Mouse (Mus musculus) MEL (cell line): ENCODE measurements around the gene Sez6l2. TPM values are rescaled to one million over a fixed set of nuclear protein-coding genes. Genes with fewer than 3 reads are reported as not detected.
A peak's percentile ranks its signal among the peaks of the same experiment; 100 is the strongest.

Experiments
- DNase-seq: peaks from one replicate; pipeline ENCODE4 v3.0.0; 2011; ENCODE audit warnings: low read depth, low spot score
- H3K27ac ChIP-seq: 2 replicates; pipeline ENCODE4 v1.5.1; 2012; ENCODE audit warnings: low read depth, mild to moderate bottlenecking, control low read depth, low read length, moderate library complexity; ENCODE audit not compliant: control insufficient read depth
- H3K27me3 ChIP-seq, 2 experiments: fragments of 150-350 bp in 1 of 2; sonication (generic) in 1 of 2; 2 replicates each; pipeline ENCODE4 v1.6.1; 2012; ENCODE audit warnings: low read length in 2 of 2, mild to moderate bottlenecking in 2 of 2, improper control_type of control experiment in 1 of 2, moderate library complexity in 1 of 2; ENCODE audit not compliant: insufficient read depth in 2 of 2, control insufficient read depth in 1 of 2
- H3K36me3 ChIP-seq, 2 experiments: 2 replicates each; pipeline ENCODE4 v1.6.1; 2012 to 2014; ENCODE audit warnings: low read length in 2 of 2, improper control_type of control experiment in 1 of 2, inconsistent platforms in 1 of 2, mild to moderate bottlenecking in 1 of 2; ENCODE audit not compliant: insufficient read depth in 2 of 2, control insufficient read depth in 1 of 2
- H3K4me1 ChIP-seq, 2 experiments: fragments of 150-350 bp in 1 of 2; sonication (generic) in 1 of 2; 2 replicates each; pipeline ENCODE4 v1.6.1; 2012; ENCODE audit warnings: low read length in 2 of 2, improper control_type of control experiment in 1 of 2, mild to moderate bottlenecking in 1 of 2; ENCODE audit not compliant: insufficient read depth in 2 of 2, control insufficient read depth in 1 of 2
- H3K4me3 ChIP-seq, 2 experiments: fragments of 150-350 bp in 1 of 2; sonication (generic) in 1 of 2; 2 replicates each; pipeline ENCODE4 v1.5.1; 2012; ENCODE audit warnings: low read depth in 2 of 2, low read length in 2 of 2, mild to moderate bottlenecking in 2 of 2, moderate library complexity in 2 of 2, control low read depth in 1 of 2, improper control_type of control experiment in 1 of 2; ENCODE audit not compliant: control insufficient read depth in 1 of 2, insufficient read depth in 1 of 2
- H3K79me2 ChIP-seq: 2 replicates; pipeline ENCODE4 v1.6.1; 2012; ENCODE audit warnings: mild to moderate bottlenecking, low read length, moderate library complexity; ENCODE audit not compliant: control insufficient read depth, poor library complexity, insufficient read depth
- H3K9ac ChIP-seq: 2 replicates; pipeline ENCODE4 v1.6.1; 2012; ENCODE audit warnings: low read depth, mild to moderate bottlenecking, control low read depth, low read length, moderate library complexity; ENCODE audit not compliant: control insufficient read depth, poor library complexity, severe bottlenecking
- H3K9me3 ChIP-seq: fragments of 150-350 bp; sonication (generic); replicated peaks from 2 replicates; pipeline ENCODE4 v1.6.1; 2012; ENCODE audit warnings: mild to moderate bottlenecking, low read length, improper control_type of control experiment, moderate library complexity; ENCODE audit not compliant: insufficient read depth
- BHLHE40 ChIP-seq: IDR thresholded peaks from 2 replicates; pipeline ENCODE4 v1.6.1; 2012; ENCODE audit warnings: low read depth, mild to moderate bottlenecking, inconsistent platforms, low read length, improper control_type of control experiment, borderline replicate concordance
- CHD1 ChIP-seq: IDR thresholded peaks from 2 replicates; pipeline ENCODE4 v1.6.1; 2012; ENCODE audit warnings: low read depth, mild to moderate bottlenecking, inconsistent platforms, low read length, improper control_type of control experiment
- CHD2 ChIP-seq: IDR thresholded peaks from 2 replicates; pipeline ENCODE4 v1.6.1; 2011; ENCODE audit warnings: low read length, improper control_type of control experiment
- CTCF ChIP-seq, 3 experiments: IDR thresholded peaks in 2 of 3; conservative IDR thresholded peaks in 1 of 3; 2 replicates each; pipeline ENCODE4 v1.5.1; 2011 to 2012; ENCODE audit warnings: low read length in 3 of 3, low read depth in 2 of 3, mild to moderate bottlenecking in 2 of 3, improper control_type of control experiment in 1 of 3, inconsistent platforms in 1 of 3, mixed read lengths in 1 of 3, moderate library complexity in 1 of 3; ENCODE audit not compliant: control insufficient read depth in 1 of 3, insufficient read depth in 1 of 3, poor library complexity in 1 of 3, severe bottlenecking in 1 of 3
- E2F4 ChIP-seq: IDR thresholded peaks from 2 replicates; pipeline ENCODE4 v1.6.1; 2011; ENCODE audit warnings: low read depth, low read length, improper control_type of control experiment, borderline replicate concordance
- ELF1 ChIP-seq: IDR thresholded peaks from 2 replicates; pipeline ENCODE4 v1.6.1; 2014; ENCODE audit warnings: low read depth, mild to moderate bottlenecking, inconsistent platforms, low read length, improper control_type of control experiment, moderate library complexity
- EP300 ChIP-seq, 2 experiments: IDR thresholded peaks; 2 replicates each; pipeline ENCODE4 v1.6.1; 2011; ENCODE audit warnings: improper control_type of control experiment in 2 of 2, low read length in 2 of 2, low read depth in 1 of 2, mild to moderate bottlenecking in 1 of 2
- ETS1 ChIP-seq: IDR thresholded peaks from 2 replicates; pipeline ENCODE4 v1.6.1; 2012; ENCODE audit warnings: low read depth, mild to moderate bottlenecking, inconsistent platforms, low read length, improper control_type of control experiment, moderate library complexity
- GABPA ChIP-seq: IDR thresholded peaks from 2 replicates; pipeline ENCODE4 v1.6.1; 2012; ENCODE audit warnings: low read depth, mild to moderate bottlenecking, inconsistent platforms, low read length, improper control_type of control experiment, moderate library complexity
- GATA1 ChIP-seq: IDR thresholded peaks from 2 replicates; pipeline ENCODE4 v1.6.1; 2011; ENCODE audit warnings: low read depth, low read length, improper control_type of control experiment
- HCFC1 ChIP-seq: IDR thresholded peaks from 2 replicates; pipeline ENCODE4 v1.6.1; 2012; ENCODE audit warnings: low read depth, mild to moderate bottlenecking, inconsistent platforms, low read length, improper control_type of control experiment, moderate library complexity
- JUND ChIP-seq: IDR thresholded peaks from 2 replicates; pipeline ENCODE4 v1.6.1; 2011; ENCODE audit warnings: low read depth, mild to moderate bottlenecking, improper control_type of control experiment, low read length
- KAT2A ChIP-seq: conservative IDR thresholded peaks from 2 replicates; pipeline ENCODE4 v1.6.1; 2012; ENCODE audit warnings: low read depth, low read length, improper control_type of control experiment, inconsistent platforms
- MAFK ChIP-seq: IDR thresholded peaks from 2 replicates; pipeline ENCODE4 v1.6.1; 2011; ENCODE audit warnings: low read depth, mild to moderate bottlenecking, low read length, improper control_type of control experiment, borderline replicate concordance
- MAZ ChIP-seq: IDR thresholded peaks from 2 replicates; pipeline ENCODE4 v1.6.1; 2012; ENCODE audit warnings: low read depth, mild to moderate bottlenecking, inconsistent platforms, low read length, improper control_type of control experiment
- MEF2A ChIP-seq: IDR thresholded peaks from 2 replicates; pipeline ENCODE4 v1.6.1; 2014; ENCODE audit warnings: low read depth, mild to moderate bottlenecking, inconsistent platforms, low read length, improper control_type of control experiment; ENCODE audit not compliant: poor library complexity, insufficient replicate concordance, severe bottlenecking; ENCODE audit errors: extremely low read depth
- MXI1 ChIP-seq: IDR thresholded peaks from 2 replicates; pipeline ENCODE4 v1.6.1; 2011; ENCODE audit warnings: mild to moderate bottlenecking, low read depth, low read length, improper control_type of control experiment
- MYB ChIP-seq: IDR thresholded peaks from 2 replicates; pipeline ENCODE4 v1.6.1; 2011; ENCODE audit warnings: mild to moderate bottlenecking, low read depth, low read length, improper control_type of control experiment
- MYC ChIP-seq: IDR thresholded peaks from 2 replicates; pipeline ENCODE4 v1.6.1; 2011; ENCODE audit warnings: low read depth, mild to moderate bottlenecking, low read length, improper control_type of control experiment, moderate library complexity
- NRF1 ChIP-seq: IDR thresholded peaks from 2 replicates; pipeline ENCODE4 v1.6.1; 2014; ENCODE audit warnings: low read depth, mild to moderate bottlenecking, inconsistent platforms, low read length, improper control_type of control experiment, moderate library complexity; ENCODE audit not compliant: poor library complexity, insufficient read depth, severe bottlenecking
- POLR2A ChIP-seq, 2 experiments: IDR thresholded peaks; 2 replicates each; pipeline ENCODE4 v1.6.1; 2011 to 2012; ENCODE audit warnings: low read length in 2 of 2, mild to moderate bottlenecking in 2 of 2, control low read depth in 1 of 2, improper control_type of control experiment in 1 of 2, low read depth in 1 of 2, moderate library complexity in 1 of 2; ENCODE audit not compliant: control insufficient read depth in 1 of 2, insufficient read depth in 1 of 2, poor library complexity in 1 of 2
- POLR2AphosphoS2 ChIP-seq: IDR thresholded peaks from 2 replicates; pipeline ENCODE4 v1.6.1; 2011; ENCODE audit warnings: low read length, improper control_type of control experiment
- POLR2AphosphoS5 ChIP-seq: IDR thresholded peaks from 2 replicates; pipeline ENCODE4 v1.6.1; 2012; ENCODE audit warnings: low read depth, borderline replicate concordance, mild to moderate bottlenecking, inconsistent platforms, low read length, moderate library complexity, mixed read lengths
- RAD21 ChIP-seq: IDR thresholded peaks from 2 replicates; pipeline ENCODE4 v1.6.1; 2011; ENCODE audit warnings: mild to moderate bottlenecking, low read depth, low read length, improper control_type of control experiment
- RCOR1 ChIP-seq: IDR thresholded peaks from 2 replicates; pipeline ENCODE4 v1.6.1; 2012; ENCODE audit warnings: low read depth, mild to moderate bottlenecking, inconsistent platforms, low read length, improper control_type of control experiment
- SIN3A ChIP-seq: IDR thresholded peaks from 2 replicates; pipeline ENCODE4 v1.6.1; 2012; ENCODE audit warnings: low read length, improper control_type of control experiment, inconsistent platforms
- SMC3 ChIP-seq: IDR thresholded peaks from 2 replicates; pipeline ENCODE4 v1.6.1; 2011; ENCODE audit warnings: low read depth, low read length, improper control_type of control experiment
- TBP ChIP-seq: IDR thresholded peaks from 2 replicates; pipeline ENCODE4 v1.8.0; 2011; ENCODE audit warnings: low read depth, low read length, improper control_type of control experiment
- TCF12 ChIP-seq: IDR thresholded peaks from 2 replicates; pipeline ENCODE4 v1.6.1; 2014; ENCODE audit warnings: low read depth, mild to moderate bottlenecking, inconsistent platforms, low read length, improper control_type of control experiment, moderate library complexity
- UBTF ChIP-seq: IDR thresholded peaks from 2 replicates; pipeline ENCODE4 v1.6.1; 2012; ENCODE audit warnings: low read depth, mild to moderate bottlenecking, inconsistent platforms, low read length, improper control_type of control experiment, moderate library complexity, borderline replicate concordance; ENCODE audit not compliant: insufficient read depth
- USF1 ChIP-seq: IDR thresholded peaks from 2 replicates; pipeline ENCODE4 v1.6.1; 2014; ENCODE audit warnings: low read depth, mild to moderate bottlenecking, inconsistent platforms, low read length, improper control_type of control experiment, moderate library complexity
- USF2 ChIP-seq, 2 experiments: IDR thresholded peaks; 2 replicates each; pipeline ENCODE4 v1.6.1; 2011 to 2012; ENCODE audit warnings: improper control_type of control experiment in 2 of 2, low read length in 2 of 2, borderline replicate concordance in 1 of 2, inconsistent platforms in 1 of 2, low read depth in 1 of 2, mild to moderate bottlenecking in 1 of 2; ENCODE audit not compliant: insufficient read depth in 1 of 2
- ZC3H11A ChIP-seq: IDR thresholded peaks from 2 replicates; pipeline ENCODE4 v1.6.1; 2012; ENCODE audit warnings: low read depth, mild to moderate bottlenecking, inconsistent platforms, low read length, improper control_type of control experiment
- ZKSCAN1 ChIP-seq: IDR thresholded peaks from 2 replicates; pipeline ENCODE4 v1.6.1; 2012; ENCODE audit warnings: low read depth, mild to moderate bottlenecking, inconsistent platforms, low read length, improper control_type of control experiment, moderate library complexity
- ZMIZ1 ChIP-seq: IDR thresholded peaks from 2 replicates; pipeline ENCODE4 v1.6.1; 2012; ENCODE audit warnings: low read depth, mild to moderate bottlenecking, inconsistent platforms, low read length, improper control_type of control experiment, moderate library complexity
- ZNF384 ChIP-seq: IDR thresholded peaks from 2 replicates; pipeline ENCODE4 v1.6.1; 2012; ENCODE audit warnings: low read depth, mild to moderate bottlenecking, inconsistent platforms, low read length, improper control_type of control experiment
- polyA plus RNA-seq, 2 experiments: library from polyadenylated mRNA; stranded (reverse) in 1 of 2; unstranded in 1 of 2; fragments of >175 nt in 1 of 2; fragments of >200 nt in 1 of 2; gene quantifications; 2 replicates each; pipeline versions ENCODE4 v1.2.1 to v1.2.4; 2012; ENCODE audit warnings: low replicate concordance in 2 of 2, low read depth in 1 of 2; ENCODE audit not compliant: insufficient read length in 2 of 2, insufficient read depth in 1 of 2, missing spikeins in 1 of 2
- total RNA-seq: library from RNA; depleted of rRNA; stranded (reverse); fragments of 300-350 nt; gene quantifications from 2 replicates; pipeline ENCODE4 v1.2.3, GENCODE M21; 2012

Gene Sez6l2
- total and polyA plus RNA-seq, 3 experiments = 2.0 to 6.1 TPM; not detected in 1

GRCm38 (mm10) chr7:127004122-127004875, 53.9 kb downstream of the Sez6l2 start:
- H3K4me1 ChIP-seq = peaks cover 11 to 27% of the 10 kb centered on the region in 2 experiments
- no peaks in the 10 kb centered on the region for H3K9me3 ChIP-seq
- peaks cover 0 to 19% of the 10 kb centered on the region in 2 experiments; a peak in 2 of 4 replicates for H3K36me3 ChIP-seq
- no peaks in the 10 kb centered on the region for H3K27me3 ChIP-seq
- H3K9ac ChIP-seq = no peak overlapping the region
- peak; percentile 47 for DNase-seq
- no peak overlapping the region for H3K4me3 ChIP-seq
- H3K79me2 ChIP-seq = no peaks in the 10 kb centered on the region; the same call in 1 of the 2 replicates
- H3K27ac ChIP-seq = no peak overlapping the region
- TF ChIP-seq ZKSCAN1 (no peak), GABPA (no peak), ZMIZ1 (no peak), POLR2AphosphoS2 (no peak), ELF1 (no peak), MAZ (no peak), ZC3H11A (peak; percentile 23; the same call in 1 of the 2 replicates), TCF12 (no peak), BHLHE40 (no peak), ZNF384 (no peak), MEF2A (no peak), MAFK (no peak), CHD2 (no peak), RAD21 (peak; percentile 54), JUND (no peak), SMC3 (peak; percentile 56), NRF1 (no peak), HCFC1 (no peak), MXI1 (no peak), KAT2A (no peak), TBP (no peak), CHD1 (no peak), POLR2AphosphoS5 (no peak), SIN3A (peak; percentile 24; the same call in 1 of the 2 replicates), ETS1 (no peak), GATA1 (no peak), MYC (peak; percentile 83), CTCF (IDR thresholded peaks at IDR 0.05 in 2 of 3, conservative IDR thresholded peaks at IDR 0.05 in 1 of 3; ENCODE audit: control insufficient read depth in 1 of 3, insufficient read depth in 1 of 3, low read depth in 2 of 3, low read length in 3 of 3, poor library complexity in 1 of 3, severe bottlenecking in 1 of 3) (peak in 2 of 3 experiments; percentile 47 to 54; a peak in 4 of 6 replicates), USF2 (IDR thresholded peaks at IDR 0.05; ENCODE audit: borderline replicate concordance in 1 of 2, insufficient read depth in 1 of 2, low read depth in 1 of 2, low read length in 2 of 2) (no peak), UBTF (no peak), E2F4 (no peak), POLR2A (IDR thresholded peaks at IDR 0.05; ENCODE audit: control insufficient read depth in 1 of 2, insufficient read depth in 1 of 2, low read depth in 1 of 2, low read length in 2 of 2, poor library complexity in 1 of 2) (no peak), EP300 (IDR thresholded peaks at IDR 0.05; ENCODE audit: low read depth in 1 of 2, low read length in 2 of 2) (no peak), MYB (no peak), RCOR1 (no peak), USF1 (no peak)
